Mouse (Mus musculus) spleen, adult 12 weeks (tissue): ENCODE data around the gene Crybb1.

Experiments used
- DNase-seq: peaks from one replicate; pipeline ENCODE4 v3.0.0; 2022; ENCODE audit warnings: low spot score

The Crybb1 gene

GRCm38 (mm10) chr5:112302310-112302709, 46.7 kb downstream of the Crybb1 start:
- no peak for DNase-seq

- no peak for DNase-seq
Observed at GRCm38 (mm10) chr5:112305842-112306241, 50.2 kb downstream of the Crybb1 start.

GRCm38 (mm10) chr5:112313222-112313885, 57.7 kb downstream of the Crybb1 start:
- no peak for DNase-seq

- no peak for DNase-seq
Observed at GRCm38 (mm10) chr5:112316468-112316867, 60.9 kb downstream of the Crybb1 start.

GRCm38 (mm10) chr5:112317328-112317727, 61.7 kb downstream of the Crybb1 start:
- no peak for DNase-seq
